Mouse (Mus musculus): Measurements from ENCODE around the gene Rnase11.
A peak's percentile ranks its signal among the peaks of the same experiment; 100 is the strongest.
"Not testable (repeated sequence)": the region's sequence is repeated elsewhere in the genome, so short reads cannot be mapped to it uniquely, and the experiment has no call there.

The Rnase11 gene

DNA sequence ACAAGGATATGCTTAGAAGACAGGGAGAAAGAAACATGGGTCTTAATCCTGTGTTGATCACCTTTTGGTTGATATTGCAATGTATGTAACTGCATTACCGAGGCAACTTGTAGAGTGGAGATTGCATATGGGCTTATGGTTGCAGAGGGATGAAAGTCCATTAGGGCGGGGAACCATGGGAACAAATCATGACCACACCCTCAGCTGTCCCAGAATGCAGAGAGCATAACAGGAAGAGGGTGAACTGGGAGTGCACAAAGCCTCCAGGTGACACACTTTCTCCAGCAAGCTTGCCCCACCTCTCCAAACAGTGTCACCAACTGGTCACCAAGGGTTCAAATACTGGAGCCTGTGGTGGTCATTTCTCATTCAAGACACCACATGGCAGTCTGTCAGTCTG is 31.1 kb upstream of the Rnase11 start:
- no peak for DNase-seq (ENCODE audit: low spot score)

DNA sequence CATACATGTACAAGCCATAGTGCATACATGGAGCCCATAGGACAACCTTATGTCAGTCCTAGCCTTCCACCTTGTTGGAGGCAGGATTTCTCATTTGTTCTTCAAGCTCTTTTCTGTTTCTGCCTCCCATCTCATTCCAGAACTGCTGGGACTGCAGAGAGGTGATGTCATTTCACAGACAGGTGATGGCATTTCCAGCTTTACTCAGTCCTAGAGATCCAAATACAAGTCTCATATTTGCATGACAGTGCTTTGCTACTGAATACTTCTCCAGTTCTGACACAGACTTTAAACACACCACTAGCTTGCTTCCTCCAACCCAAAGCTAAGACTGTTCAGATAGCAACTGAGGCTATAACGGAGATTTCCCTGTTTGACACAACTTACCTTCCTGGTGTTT is 29.2 kb upstream of the Rnase11 start:
- no peak for DNase-seq (ENCODE audit: low spot score)

DNA sequence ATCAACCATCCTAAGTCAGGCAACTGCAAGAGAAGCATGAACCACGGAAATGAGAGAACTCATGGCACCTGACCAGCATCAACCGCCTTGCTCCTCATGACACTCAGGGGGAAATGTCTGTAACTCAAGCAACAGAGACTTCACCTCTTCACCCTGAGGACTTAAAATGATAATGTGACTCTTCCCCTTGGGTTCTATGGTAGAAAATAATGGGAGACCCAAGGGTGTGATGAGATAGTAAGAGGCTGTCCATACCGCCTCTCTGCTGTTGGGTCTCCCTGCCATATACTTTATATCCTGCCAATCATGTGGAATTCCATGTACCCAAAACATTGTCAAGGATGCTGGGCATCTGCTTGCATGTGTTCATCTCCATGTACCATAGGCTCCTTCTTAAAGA is 24.4 kb upstream of the Rnase11 start, which contains the start of gene Olfr750:
Olfr750 (minus strand) TSS at position 101 of the 400 bp plus-strand sequence.
- DNase-seq (ENCODE audit: low spot score), result no peak

DNA sequence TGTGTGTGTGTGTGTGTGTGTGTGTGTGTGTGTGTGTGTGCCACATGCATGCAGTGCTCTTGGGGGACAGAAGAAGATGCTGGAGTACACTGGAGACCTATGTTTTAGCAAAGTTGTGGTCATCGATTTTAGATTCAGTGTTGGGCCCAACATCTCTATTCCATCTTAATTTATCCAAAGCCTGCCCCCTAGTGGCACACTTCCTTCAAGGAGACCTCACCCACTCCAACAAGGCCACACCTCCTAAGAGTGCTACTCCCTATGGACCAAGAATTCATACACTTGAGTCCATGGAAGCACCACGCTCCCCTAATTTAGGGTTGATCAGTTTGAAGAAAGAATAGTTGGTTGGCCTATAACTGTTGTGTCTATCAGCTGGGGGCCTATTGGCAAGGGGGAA is 19.7 kb upstream of the Rnase11 start:
- no peak for DNase-seq (ENCODE audit: low spot score)

DNA sequence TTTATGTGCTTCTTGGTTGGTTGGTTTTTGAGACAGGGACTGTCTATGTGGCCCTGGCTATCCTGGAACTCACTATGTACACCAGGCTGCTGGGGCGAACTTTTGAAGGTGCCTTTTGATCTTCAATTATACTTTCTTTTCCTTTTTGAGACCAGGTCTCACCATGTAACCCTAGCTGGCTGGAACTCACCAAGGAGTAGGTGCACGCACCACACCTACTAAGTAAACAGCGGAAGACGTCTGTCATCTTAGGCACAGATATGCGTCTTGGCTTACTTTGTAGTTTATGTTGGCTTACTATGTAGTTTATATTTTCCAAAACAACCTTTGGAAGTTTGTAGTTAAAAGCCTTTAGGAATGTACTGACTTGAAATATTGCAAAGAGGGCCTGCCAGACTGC is 19.0 kb upstream of the Rnase11 start:
- no peak for DNase-seq (ENCODE audit: low spot score)

DNA sequence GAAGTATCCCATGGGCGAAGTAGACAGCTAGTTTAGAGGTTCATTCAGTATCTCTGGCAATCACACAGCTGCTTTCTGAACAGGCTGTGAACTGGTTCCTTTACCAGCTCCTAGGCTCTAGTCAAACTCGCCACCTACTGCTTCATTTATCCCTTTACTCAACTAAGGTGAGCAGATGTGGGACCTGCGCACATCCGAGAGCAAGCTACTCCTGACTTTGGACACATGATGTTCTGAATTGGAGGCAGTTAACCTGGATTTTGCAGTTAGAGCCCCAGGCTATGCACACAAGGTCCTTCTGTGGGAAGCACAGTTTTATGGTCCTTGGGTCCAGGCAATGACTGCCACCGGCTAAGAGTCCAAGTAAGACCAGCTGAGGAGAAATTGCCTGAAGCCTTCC is 10.8 kb upstream of the Rnase11 start:
- DNase-seq (ENCODE audit: low spot score), result no peak

DNA sequence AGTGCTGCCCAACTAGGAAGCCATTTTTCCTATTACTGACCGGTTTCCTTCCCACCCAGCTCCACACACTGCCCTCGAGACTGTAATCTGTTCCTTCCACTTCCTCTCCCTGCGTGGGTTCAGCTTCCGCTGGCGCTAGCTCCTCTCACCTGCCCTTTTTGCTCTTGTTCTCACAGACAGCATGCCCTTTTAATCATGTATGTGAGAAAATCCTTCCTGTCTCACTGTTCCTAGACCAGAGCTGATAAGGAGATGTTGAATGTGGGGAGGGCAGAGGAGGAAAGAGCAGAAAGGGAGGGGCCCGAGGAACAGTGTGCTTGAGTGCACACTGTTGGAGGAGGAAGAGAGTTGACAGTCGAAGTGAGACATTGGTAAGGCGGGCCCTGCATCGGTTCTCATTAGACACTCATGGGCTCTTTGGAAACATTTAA is 7.5 kb upstream of the Rnase11 start, which contains the start of gene Rnase12:
Rnase12 (minus strand) TSS at position 261 of the 431 bp plus-strand sequence.
- DNase-seq (ENCODE audit: low spot score), result no peak

DNA sequence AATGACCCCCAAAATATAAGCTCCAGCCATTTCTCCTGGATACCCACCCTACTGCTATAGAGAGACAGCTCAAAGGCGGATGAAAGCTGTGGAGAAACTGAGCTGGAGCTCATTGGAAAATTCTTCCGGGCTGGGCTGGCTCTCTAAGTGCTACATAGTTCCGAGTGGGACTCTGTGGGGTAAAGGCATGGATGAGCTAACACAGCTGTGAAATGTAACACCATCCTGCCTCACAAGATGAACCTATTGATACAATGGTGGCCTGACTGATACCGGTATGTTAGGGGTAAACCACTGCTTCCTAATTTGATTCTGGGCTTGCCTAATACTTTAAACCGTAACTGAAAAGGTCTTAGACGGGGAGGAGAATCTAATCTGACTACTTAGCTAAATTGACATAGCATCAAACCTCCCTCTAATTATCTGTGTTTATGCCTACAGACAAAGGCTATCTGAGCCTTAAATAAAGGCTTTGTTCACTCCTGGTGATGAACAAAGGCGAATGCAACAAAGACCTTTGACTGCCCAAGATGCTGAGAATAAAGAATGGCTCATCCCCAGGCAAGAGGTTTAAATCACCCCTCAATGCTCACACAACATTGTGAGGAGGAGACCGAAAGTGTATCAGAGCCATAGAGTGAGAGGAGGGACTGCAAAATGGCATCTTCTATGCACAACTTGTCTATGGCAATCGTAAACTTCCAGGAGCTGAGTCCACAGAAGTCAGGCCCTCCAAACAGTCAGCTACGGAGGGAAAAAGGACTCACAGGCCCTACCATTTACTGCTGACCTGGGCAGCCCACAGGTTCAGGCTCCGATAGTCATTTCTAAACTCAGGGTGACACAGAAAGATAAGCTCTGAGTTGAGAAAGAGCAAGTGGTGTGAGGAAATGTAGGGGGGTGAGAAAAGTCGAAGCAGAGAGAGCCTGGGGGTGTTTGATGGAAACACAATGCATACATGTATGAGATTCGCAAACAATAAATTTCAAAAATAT is 4.6 kb upstream of the Rnase11 start:
- no peak for DNase-seq (ENCODE audit: low spot score)

DNA sequence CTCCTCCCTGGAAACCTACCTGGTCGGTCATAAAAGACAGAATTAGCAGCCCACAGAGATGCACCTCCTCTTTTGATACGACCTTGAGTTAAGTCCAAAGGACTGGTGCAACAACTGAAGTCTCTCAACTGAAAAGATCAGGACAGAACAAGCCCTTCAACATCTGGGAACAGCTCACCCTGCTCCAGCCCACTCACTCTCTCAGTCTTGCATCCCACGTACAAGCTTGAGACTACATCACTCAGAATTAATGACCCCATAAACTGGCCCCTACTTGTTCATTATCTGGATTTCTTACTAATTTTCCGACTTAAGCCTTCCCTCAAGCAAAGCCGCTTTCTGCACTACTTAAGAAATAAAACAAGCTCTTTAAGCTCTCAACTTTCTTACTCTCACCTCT is 3.2 kb upstream of the Rnase11 start:
- DNase-seq (ENCODE audit: low spot score), result no peak

DNA sequence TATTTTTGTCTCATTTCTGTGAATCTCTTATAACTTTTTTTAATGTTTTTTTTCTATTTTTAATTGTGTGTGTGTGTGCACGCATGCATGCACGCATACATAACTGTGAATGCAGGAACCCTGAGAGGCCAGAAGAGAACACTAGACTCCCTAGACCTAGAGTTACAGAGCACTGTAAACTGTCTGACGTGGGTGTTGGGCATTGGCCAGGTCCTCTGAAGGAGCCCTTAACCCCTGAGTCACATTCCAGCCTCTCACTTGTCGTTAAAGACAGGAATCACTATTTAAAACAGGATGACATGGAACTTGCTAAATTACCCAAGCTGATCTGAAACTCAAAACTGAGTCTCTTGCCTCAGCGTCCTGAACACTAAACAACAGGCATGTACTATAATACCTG is 2.0 kb upstream of the Rnase11 start:
- no peak for DNase-seq (ENCODE audit: low spot score)

DNA sequence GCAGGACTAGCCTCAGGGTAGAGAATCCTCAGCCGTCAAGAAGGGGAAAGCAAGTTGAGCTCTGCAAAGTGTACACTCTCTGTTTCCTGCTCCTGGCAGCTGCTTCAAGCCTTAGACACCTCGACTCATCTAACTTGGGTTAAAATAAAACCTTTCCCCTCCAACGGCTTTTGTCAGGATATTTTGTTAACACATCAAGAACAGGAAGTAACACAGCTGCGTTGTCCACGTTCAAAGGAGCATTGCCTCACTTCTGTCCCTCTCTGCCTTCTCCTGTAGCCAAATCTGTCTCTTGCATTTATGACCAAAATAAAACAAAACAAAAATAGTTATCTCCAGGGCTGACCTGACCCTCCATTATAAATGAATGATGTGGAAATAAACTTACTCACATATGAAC is 2.1 kb downstream of the Rnase11 start:
- DNase-seq (ENCODE audit: low spot score), result no peak

DNA sequence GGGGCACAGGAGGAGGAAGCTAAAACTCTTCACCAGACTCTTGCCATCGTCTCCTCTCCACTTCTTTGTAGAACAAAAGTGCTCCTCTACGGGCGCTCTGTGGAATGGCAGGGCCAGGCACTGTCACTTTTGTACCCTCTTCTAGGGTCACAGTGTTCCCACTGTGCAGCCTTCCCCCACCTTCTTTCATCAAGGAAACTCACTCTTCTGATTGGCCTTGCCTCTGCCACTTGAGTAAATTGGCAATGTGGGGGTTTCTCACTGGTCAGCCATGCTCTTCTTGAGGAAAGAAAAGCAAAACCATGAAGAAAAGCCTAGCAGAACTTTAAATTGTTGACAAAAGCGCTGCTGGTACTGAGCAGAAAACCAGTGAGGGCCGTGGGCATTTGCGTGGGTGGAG is 8.2 kb downstream of the Rnase11 start, which contains the start of gene Rnase9:
Rnase9 (minus strand) TSS at position 101 of the 400 bp plus-strand sequence.
- no peak for DNase-seq (ENCODE audit: low spot score)

DNA sequence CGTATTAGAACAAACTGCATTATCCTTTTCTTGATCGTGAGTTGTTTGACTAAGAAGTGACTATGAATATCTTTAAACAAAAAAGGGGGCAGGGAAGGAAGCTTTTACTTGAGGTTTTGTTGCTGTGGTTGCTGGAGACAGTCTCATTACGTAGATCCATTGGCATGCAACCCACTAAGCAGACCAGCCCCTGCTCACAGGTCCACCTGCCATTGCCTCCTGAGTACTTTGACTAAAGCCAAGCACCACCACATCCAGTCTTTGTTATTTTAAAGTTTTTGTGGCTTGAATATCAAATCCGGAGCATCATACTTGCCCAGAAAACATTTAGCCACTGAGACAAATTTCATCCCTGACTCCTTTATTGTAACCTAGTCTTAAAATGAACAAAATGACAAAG is 13.7 kb downstream of the Rnase11 start:
- DNase-seq (ENCODE audit: low spot score), result no peak

DNA sequence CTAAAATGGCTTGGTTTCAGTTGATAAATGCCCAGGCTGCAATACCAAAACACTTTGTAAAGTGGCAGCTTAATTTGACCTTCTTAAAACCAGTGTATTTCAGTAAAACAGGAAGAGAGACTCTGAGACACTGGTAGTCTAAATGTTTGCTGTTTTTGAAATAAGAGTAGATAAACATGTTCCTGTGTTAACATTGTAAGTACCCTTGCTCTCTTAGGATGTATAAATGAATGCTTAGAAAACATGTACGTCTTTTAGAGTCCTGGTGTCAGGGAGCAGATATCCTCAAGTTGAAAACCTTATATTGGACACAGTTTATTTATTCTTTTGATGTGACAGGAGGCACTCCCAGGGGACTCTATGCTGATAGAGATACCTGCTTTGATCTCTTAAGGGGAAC is 14.8 kb downstream of the Rnase11 start:
- DNase-seq (ENCODE audit: low spot score), result no peak

DNA sequence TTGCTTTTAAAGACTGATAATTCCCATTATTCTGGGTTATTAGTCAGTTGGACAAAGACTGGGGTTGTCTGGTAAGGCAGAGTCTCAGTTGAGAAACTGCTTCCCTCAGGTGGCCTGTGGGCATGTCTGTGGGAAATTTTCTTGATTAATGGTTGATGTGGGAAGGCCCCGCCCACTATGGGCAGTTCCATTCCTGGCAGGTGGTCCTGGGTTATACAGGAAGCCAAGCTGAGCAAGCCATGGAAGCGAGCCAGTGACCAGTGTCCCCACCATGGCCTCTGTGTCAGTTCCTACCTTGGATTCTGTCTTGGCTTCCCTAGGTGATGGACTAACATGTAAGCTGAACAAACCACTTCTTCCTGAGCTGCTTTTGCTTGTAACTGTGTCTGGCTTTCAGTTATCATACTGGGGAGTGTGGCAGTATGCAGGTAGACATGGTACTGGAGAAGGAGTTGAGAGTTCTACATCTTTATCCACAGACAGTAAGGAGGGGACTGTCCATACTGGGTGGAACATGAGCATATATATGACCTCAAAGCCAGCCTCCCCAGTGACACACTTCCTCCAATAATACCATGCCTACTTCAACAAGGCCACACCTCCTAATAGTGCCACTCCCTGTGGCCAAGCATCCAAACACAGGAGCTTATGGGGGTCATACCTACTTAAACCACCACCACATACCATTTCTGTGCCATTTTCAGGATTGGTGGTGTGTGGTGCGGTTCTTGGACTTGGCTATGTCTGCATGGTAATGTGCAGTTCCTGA is 22.4 kb downstream of the Rnase11 start:
- DNase-seq (ENCODE audit: low spot score), result no peak

DNA sequence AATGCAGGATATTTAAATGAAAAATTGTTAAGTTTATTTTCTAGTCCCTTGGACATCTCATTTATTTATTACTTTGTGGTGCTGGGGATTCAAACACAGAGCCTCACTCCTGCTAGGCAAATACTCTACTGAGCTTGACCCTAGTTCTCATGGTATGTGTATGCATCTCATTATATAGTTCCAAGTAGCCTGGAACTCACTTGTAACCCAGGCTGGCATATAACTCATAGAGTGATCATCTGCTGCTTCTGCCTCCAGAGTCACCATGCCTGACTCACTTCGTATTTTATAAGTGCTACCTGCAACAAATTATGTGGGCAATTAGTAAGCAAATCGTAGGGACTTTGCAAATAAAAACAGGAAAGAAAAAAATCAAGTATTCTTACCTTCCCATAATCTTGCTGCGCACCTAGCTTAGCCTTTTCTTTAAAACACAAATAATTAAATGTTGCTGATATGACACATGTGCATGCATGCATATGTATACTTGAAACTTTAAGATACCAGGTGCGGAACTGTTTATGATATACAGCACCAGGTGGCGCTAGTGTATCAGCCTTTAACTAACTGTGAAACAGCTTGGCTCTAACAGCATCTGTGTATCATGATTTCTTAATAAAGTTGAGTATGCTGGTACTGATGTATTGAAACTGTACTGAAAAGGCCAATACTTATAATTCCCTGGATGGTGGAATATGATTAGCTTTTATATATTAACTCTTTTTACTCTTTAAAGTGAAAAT is 23.4 kb downstream of the Rnase11 start:
- peak; percentile 57 for DNase-seq (ENCODE audit: low spot score)

DNA sequence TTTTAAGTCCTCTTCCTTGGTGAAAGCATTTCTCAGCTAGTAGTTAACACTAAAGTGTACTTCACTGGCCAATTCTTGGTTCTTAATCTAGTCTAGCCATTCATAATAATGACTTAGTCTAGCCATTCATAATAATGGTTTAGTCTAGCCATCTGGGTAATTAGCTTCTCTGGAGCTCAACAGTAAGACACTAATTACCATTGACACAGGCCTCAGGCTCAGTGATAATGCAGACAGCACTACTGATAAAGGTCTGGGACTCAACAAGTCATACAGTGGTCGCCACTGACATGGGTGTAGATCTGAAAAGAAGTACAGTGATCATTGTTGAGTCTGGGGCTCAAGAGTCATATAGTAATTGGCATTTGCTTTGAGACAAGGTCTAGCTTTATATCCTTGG is 25.1 kb downstream of the Rnase11 start:
- DNase-seq (ENCODE audit: low spot score), result no peak

DNA sequence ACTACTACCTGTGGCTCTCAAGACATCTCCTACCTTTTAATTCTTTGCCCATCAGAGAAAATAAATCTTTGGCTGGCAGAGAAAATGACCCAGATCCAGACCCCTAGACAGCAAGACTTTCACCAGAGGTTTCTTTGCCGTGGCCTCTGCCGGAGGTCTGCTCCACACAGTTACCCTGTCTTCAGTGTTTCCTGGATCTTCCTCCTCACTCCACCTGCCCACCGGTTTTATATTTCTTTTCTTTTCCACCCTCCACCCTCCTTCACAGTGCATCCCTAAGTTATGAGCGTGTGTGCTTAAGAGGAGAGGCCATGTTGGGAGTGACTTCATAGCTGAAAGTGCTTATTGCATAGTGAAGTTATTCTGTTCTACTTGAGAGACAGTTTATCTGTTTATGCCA is 26.5 kb downstream of the Rnase11 start:
- DNase-seq (ENCODE audit: low spot score), result no peak

DNA sequence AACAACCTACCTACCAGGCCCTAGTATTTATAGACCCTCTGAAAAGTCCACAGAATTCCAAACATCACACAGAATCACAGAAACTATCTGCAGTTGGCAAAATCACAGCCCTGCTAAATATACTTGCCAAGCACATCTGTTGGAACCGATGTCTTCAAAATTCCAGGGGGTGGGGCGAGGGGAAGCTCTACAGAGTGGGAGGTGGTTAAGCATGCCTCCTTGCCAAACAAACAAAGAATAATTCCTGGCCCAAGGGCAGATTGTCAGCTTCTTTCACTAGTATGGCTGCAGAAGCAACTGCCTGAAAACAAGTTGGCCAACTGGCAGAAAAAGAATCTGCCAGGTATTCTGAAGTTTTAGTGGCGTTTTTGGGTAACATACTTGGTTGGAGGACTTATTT is 32.7 kb downstream of the Rnase11 start:
- no peak for DNase-seq (ENCODE audit: low spot score)

DNA sequence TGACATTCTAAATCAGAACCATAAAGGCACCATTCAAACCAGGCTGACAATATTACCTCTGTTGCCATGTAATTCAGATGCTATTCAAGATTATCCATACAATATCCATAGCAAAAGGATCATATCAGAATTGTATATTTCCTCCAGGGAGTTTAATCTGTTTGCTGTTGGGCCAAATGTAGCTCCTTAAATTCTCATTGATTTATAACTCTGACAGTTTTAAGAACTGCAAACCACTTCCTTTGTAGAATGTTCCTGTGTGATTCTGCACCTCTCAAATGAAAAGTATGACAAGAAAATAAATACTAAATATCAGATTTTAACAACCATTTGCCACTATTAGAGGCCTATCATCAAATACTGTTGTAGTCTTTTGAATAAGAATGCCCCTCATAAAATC is 34.2 kb downstream of the Rnase11 start:
- no peak for DNase-seq (ENCODE audit: low spot score)

DNA sequence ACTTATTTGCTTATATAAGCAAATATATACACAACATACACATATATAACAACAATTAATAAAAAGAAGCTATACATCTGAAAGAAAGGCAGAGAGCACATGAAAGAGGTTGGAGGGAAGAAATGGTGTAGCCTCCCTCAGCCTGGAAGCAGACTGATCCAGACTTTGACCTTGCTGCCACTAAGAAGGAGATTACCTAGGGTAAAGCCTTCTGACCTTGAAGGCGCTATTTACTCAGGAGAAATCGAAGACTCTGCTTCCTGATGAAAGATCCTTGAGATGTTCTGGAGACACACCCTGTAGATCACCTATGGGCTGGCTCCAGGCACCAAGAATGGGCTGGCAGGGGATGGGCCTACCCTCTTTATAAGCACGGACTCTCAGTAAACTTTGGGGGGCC is 35.2 kb downstream of the Rnase11 start:
- not testable (repeated sequence) for DNase-seq (ENCODE audit: low spot score)

DNA sequence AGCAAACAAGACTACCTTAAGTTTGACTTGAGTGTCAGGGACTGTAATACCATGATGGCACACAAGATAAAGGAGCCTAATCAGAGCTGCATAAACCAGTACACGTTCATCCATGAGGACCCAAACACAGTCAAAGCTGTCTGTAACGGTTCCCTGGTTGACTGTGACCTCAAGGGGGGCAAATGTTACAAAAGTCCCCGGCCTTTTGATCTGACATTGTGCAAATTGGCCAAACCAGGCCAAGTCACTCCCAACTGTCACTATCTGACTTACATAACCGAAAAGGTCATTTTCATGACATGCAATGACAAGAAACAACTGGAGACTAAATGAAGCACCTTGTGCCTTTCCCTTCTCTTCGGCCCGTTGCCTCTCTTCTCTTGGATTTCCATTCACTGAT is 40.4 kb downstream of the Rnase11 start:
- DNase-seq (ENCODE audit: low spot score), result no peak
